Mouse (Mus musculus) heart, postnatal 25 days (tissue): ENCODE data around the gene Klk1. TPM values are rescaled to one million over a fixed set of nuclear protein-coding genes. Genes with fewer than 3 reads are reported as not detected.
A peak's percentile ranks its signal among the peaks of the same experiment; 100 is the strongest.
"Not testable (repeated sequence)": the region's sequence is repeated elsewhere in the genome, so short reads cannot be mapped to it uniquely, and the experiment has no call there.

Experiments used
- DNase-seq: peaks from one replicate; pipeline ENCODE4 v3.0.0; 2022; ENCODE audit warnings: low spot score
- intact Hi-C: fragments of 180-260 bp; cut with DNase I; formaldehyde crosslinking; loops from one replicate; pipeline ENCODE4 v1.15.1; 2025
- total RNA-seq, 2 experiments: library from RNA; stranded (reverse); gene quantifications; 2 replicates each; pipeline ENCODE4 v1.2.3; 2021

Gene Klk1
- total RNA-seq, 2 experiments from 2014 or later = not detected

GRCm38 (mm10) chr7:44250732-44251275, 25.6 kb downstream of the Klk1 start:
- DNase-seq, intact Hi-C loops: not testable (repeated sequence)

GRCm38 (mm10) chr7:44253023-44253616, 28.0 kb downstream of the Klk1 start:
- no peak for DNase-seq
- intact Hi-C loops = no loop called here

- intact Hi-C loops = no loop called here
Measured at GRCm38 (mm10) chr7:44254930-44255329, 29.8 kb downstream of the Klk1 start.

GRCm38 (mm10) chr7:44257278-44257677, 32.1 kb downstream of the Klk1 start, which contains the start of gene Acp4:
Acp4 (minus strand) TSS chr7:44257378.
- intact Hi-C loops = no loop called here
- DNase-seq = no peak

More at GRCm38 (mm10) chr7:44254930-44255329, 29.8 kb downstream of the Klk1 start:
- DNase-seq = no peak

- no peak for DNase-seq
- intact Hi-C loops = loop anchor here (5.0 kb wide), 1 partner anchor 42 kb away; no protein-coding TSS in a partner anchor
Measured at GRCm38 (mm10) chr7:44260410-44260809, 35.2 kb downstream of the Klk1 start.

GRCm38 (mm10) chr7:44261147-44261546, 36.0 kb downstream of the Klk1 start, which contains the start of gene Gm15517:
Gm15517 (plus strand) TSS chr7:44261447.
- DNase-seq = no peak
- intact Hi-C loops = loop anchor here (5.0 kb wide), 1 partner anchor 41 kb away; no protein-coding TSS in a partner anchor

GRCm38 (mm10) chr7:44262791-44263643, 37.9 kb downstream of the Klk1 start:
- intact Hi-C loops = loop anchor here (1.0 to 5.0 kb wide), 3 partner anchors 39 to 222 kb away; no protein-coding TSS in a partner anchor
- DNase-seq = peak; percentile 70

GRCm38 (mm10) chr7:44268117-44268516, 43.0 kb downstream of the Klk1 start:
- intact Hi-C loops = no loop called here
- no peak for DNase-seq

- intact Hi-C loops = no loop called here
- no peak for DNase-seq
Measured at GRCm38 (mm10) chr7:44269397-44269796, 44.2 kb downstream of the Klk1 start.

GRCm38 (mm10) chr7:44271309-44271708, 46.1 kb downstream of the Klk1 start:
- intact Hi-C loops = no loop called here
- no peak for DNase-seq

GRCm38 (mm10) chr7:44272546-44272945, 47.4 kb downstream of the Klk1 start:
- DNase-seq = no peak
- intact Hi-C loops = no loop called here

- intact Hi-C loops = no loop called here
- DNase-seq = no peak
Measured at GRCm38 (mm10) chr7:44273446-44273845, 48.3 kb downstream of the Klk1 start.

- DNase-seq = no peak
Measured at GRCm38 (mm10) chr7:44274096-44274495, 48.9 kb downstream of the Klk1 start.

GRCm38 (mm10) chr7:44275546-44275945, 50.4 kb downstream of the Klk1 start:
- intact Hi-C loops = no loop called here
- no peak for DNase-seq

More at GRCm38 (mm10) chr7:44274096-44274495, 48.9 kb downstream of the Klk1 start:
- intact Hi-C loops = no loop called here

- DNase-seq = no peak
- intact Hi-C loops = no loop called here
Measured at GRCm38 (mm10) chr7:44276461-44277249, 51.5 kb downstream of the Klk1 start.

GRCm38 (mm10) chr7:44277250-44277622, 52.1 kb downstream of the Klk1 start:
- no peak for DNase-seq
- intact Hi-C loops = no loop called here
